Mouse (Mus musculus): Measurements from ENCODE around the gene Dip2b. TPM values are rescaled to one million over a fixed set of nuclear protein-coding genes. Genes with fewer than 3 reads are reported as not detected.

The Dip2b gene
- polyA plus RNA-seq, 1 experiment = 40.4 TPM

GRCm38 (mm10) chr15:100198983-100199745 lies 160.7 kb downstream of the Dip2b start:
- TF ChIP-seq POLR2A (IDR thresholded peaks at IDR 0.05; ENCODE audit: borderline replicate concordance, insufficient read depth, low read length) = no peak
- no peak for TF ChIP-seq CTCF (IDR thresholded peaks at IDR 0.05; ENCODE audit: borderline replicate concordance, insufficient read depth, low read depth, low read length)
- peak overlapping the region; percentile 92 for H3K27ac ChIP-seq (ENCODE audit: insufficient read depth, low read length)
- peaks cover 46% of the 10 kb centered on the region for H3K4me1 ChIP-seq (ENCODE audit: control insufficient read depth, insufficient read depth, low read length)
- 20% methylated on average over 11 of the region's 11 CpGs for WGBS
- no peaks in the 10 kb centered on the region for H3K27me3 ChIP-seq (ENCODE audit: control insufficient read depth, insufficient read depth, low read length)
- peak; percentile 86 to 89 for DNase-seq
- H3K4me3 ChIP-seq (replicated peaks; ENCODE audit: insufficient read depth, low read depth, low read length) = no peak overlapping the region

GRCm38 (mm10) chr15:100199790-100200189 lies 161.3 kb downstream of the Dip2b start:
- no peak overlapping the region for H3K4me3 ChIP-seq (replicated peaks; ENCODE audit: insufficient read depth, low read depth, low read length)
- H3K27ac ChIP-seq (ENCODE audit: insufficient read depth, low read length) = peak overlapping the region; percentile 92
- H3K4me1 ChIP-seq (ENCODE audit: control insufficient read depth, insufficient read depth, low read length) = peaks cover 46% of the 10 kb centered on the region
- TF ChIP-seq POLR2A (IDR thresholded peaks at IDR 0.05; ENCODE audit: borderline replicate concordance, insufficient read depth, low read length) (no peak), CTCF (IDR thresholded peaks at IDR 0.05; ENCODE audit: borderline replicate concordance, insufficient read depth, low read depth, low read length) (peak; percentile 20; the same call in 1 of the 2 replicates)
- 3% methylated on average over 3 of the region's 3 CpGs for WGBS
- H3K27me3 ChIP-seq (ENCODE audit: control insufficient read depth, insufficient read depth, low read length) = no peaks in the 10 kb centered on the region
- DNase-seq = peak; percentile 85 to 95

- H3K4me3 ChIP-seq (replicated peaks; ENCODE audit: insufficient read depth, low read depth, low read length) = no peak overlapping the region
- peaks cover 42% of the 10 kb centered on the region for H3K4me1 ChIP-seq (ENCODE audit: control insufficient read depth, insufficient read depth, low read length)
- H3K27ac ChIP-seq (ENCODE audit: insufficient read depth, low read length) = peak overlapping the region; percentile 61
- H3K27me3 ChIP-seq (ENCODE audit: control insufficient read depth, insufficient read depth, low read length) = no peaks in the 10 kb centered on the region
- TF ChIP-seq CTCF (IDR thresholded peaks at IDR 0.05; ENCODE audit: borderline replicate concordance, insufficient read depth, low read depth, low read length) = no peak
- 37% methylated on average over 3 of the region's 3 CpGs for WGBS
- DNase-seq = no peak
These were observed 163.3 kb downstream of the Dip2b start for GRCm38 (mm10) chr15:100201806-100202205.

DNA sequence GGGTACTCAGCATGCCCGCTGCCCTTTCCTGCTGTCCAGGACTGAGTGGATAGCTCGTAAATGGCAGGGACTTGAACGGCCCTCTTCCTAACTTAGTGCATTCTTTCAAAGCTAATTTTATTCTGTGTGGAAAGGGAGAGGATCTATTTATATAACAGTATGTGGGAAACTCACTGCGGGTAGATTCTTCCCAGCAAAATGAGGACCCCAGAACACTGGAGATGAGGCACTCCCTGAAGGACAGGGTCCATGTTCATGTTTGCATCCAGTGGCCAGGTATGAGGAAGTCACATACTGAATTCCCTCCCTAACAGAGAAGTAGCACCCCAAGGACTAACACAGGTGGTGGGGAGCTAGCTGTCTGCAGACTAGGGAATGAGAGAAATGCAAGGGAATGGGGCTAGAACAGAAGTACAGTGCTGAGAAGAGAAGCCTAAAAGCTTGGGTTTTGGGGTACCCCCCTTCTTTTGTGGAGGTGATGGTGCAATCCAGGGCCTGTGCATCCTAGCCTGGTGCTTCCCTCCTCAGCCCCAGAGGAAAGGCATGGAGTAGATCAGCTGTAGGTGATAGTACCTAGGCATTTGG lies 164.1 kb downstream of the Dip2b start:
- Histone ChIP-seq H3K27ac (ENCODE audit: insufficient read depth, low read length) (peak overlapping the region; percentile 61), H3K4me1 (ENCODE audit: control insufficient read depth, insufficient read depth, low read length) (peaks cover 42% of the 10 kb centered on the region), H3K4me3 (replicated peaks; ENCODE audit: insufficient read depth, low read depth, low read length) (no peak overlapping the region), H3K27me3 (ENCODE audit: control insufficient read depth, insufficient read depth, low read length) (no peaks in the 10 kb centered on the region)
- WGBS = 52% methylated on average over 4 of the region's 4 CpGs
- no peak for TF ChIP-seq CTCF (IDR thresholded peaks at IDR 0.05; ENCODE audit: borderline replicate concordance, insufficient read depth, low read depth, low read length)
- no peak for TF ChIP-seq POLR2A (IDR thresholded peaks at IDR 0.05; ENCODE audit: borderline replicate concordance, insufficient read depth, low read length)
- no peak for DNase-seq

- 100% methylated on average over 1 of the region's 1 CpGs for WGBS
- TF ChIP-seq CTCF (IDR thresholded peaks at IDR 0.05; ENCODE audit: borderline replicate concordance, insufficient read depth, low read depth, low read length) (no peak), POLR2A (IDR thresholded peaks at IDR 0.05; ENCODE audit: borderline replicate concordance, insufficient read depth, low read length) (no peak)
- no peak overlapping the region for H3K4me3 ChIP-seq (replicated peaks; ENCODE audit: insufficient read depth, low read depth, low read length)
- no peak overlapping the region for H3K27ac ChIP-seq (ENCODE audit: insufficient read depth, low read length)
- H3K4me1 ChIP-seq (ENCODE audit: control insufficient read depth, insufficient read depth, low read length) = peaks cover 26% of the 10 kb centered on the region
- no peak for DNase-seq
- H3K27me3 ChIP-seq (ENCODE audit: control insufficient read depth, insufficient read depth, low read length) = no peaks in the 10 kb centered on the region
These were observed 166.1 kb downstream of the Dip2b start for GRCm38 (mm10) chr15:100204574-100204973.

DNA sequence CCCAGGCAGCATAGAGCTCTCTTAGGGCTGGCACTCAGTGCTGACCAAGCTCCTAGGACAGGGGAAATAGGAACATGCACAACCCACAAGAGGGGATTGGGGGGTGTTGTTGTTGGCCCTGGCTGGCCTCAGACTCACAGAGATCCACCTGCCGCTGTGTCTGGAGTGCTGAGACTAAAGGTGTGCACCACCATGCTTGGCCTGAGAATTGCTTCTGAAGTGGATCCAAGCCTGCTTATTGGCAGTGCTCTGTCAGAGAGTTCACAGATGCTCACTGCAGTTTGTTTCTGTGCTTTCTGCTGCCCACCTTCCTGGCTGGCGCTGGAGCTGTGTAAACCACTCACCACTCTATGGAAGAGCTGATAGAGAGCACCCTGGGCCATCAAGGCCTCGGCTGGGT lies 171.5 kb downstream of the Dip2b start:
- WGBS = 21% methylated on average over 3 of the region's 3 CpGs
- Histone ChIP-seq H3K4me1 (ENCODE audit: control insufficient read depth, insufficient read depth, low read length) (peaks cover 9% of the 10 kb centered on the region), H3K27ac (ENCODE audit: insufficient read depth, low read length) (peak overlapping the region; percentile 33; the same call in 1 of the 2 replicates), H3K4me3 (replicated peaks; ENCODE audit: insufficient read depth, low read depth, low read length) (no peak overlapping the region), H3K27me3 (ENCODE audit: control insufficient read depth, insufficient read depth, low read length) (no peaks in the 10 kb centered on the region)
- TF ChIP-seq CTCF (IDR thresholded peaks at IDR 0.05; ENCODE audit: borderline replicate concordance, insufficient read depth, low read depth, low read length) (no peak), POLR2A (IDR thresholded peaks at IDR 0.05; ENCODE audit: borderline replicate concordance, insufficient read depth, low read length) (no peak)
- peak in 1 of 2 experiments; percentile 40 for DNase-seq

DNA sequence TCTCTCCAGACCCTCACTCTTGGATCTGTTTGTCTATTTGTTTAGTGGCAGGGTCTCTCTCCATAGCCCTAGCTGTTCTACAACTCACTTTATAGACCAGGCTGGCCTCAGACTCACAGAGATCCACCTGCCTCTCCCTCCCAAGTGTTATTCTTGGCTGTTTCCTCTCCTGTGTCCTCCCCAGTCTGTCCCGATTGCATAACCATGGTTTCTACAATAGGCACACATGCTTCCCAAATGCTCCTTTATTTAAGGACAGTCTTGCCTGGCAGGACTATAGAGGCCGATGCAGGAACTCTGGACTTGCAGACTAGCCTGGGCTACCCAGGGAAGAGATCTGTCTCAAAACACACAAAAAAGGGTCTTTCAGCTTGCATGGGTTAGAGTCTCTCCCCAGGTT lies 174.9 kb downstream of the Dip2b start:
- 18% methylated on average over 2 of the region's 2 CpGs for WGBS
- Histone ChIP-seq H3K4me3 (replicated peaks; ENCODE audit: insufficient read depth, low read depth, low read length) (no peak overlapping the region), H3K27me3 (ENCODE audit: control insufficient read depth, insufficient read depth, low read length) (no peaks in the 10 kb centered on the region), H3K27ac (ENCODE audit: insufficient read depth, low read length) (no peak overlapping the region), H3K4me1 (ENCODE audit: control insufficient read depth, insufficient read depth, low read length) (peaks cover 9% of the 10 kb centered on the region)
- TF ChIP-seq CTCF (IDR thresholded peaks at IDR 0.05; ENCODE audit: borderline replicate concordance, insufficient read depth, low read depth, low read length) = no peak
- no peak for TF ChIP-seq POLR2A (IDR thresholded peaks at IDR 0.05; ENCODE audit: borderline replicate concordance, insufficient read depth, low read length)
- DNase-seq = peak in 1 of 2 experiments; percentile 78

GRCm38 (mm10) chr15:100215092-100215491 lies 176.6 kb downstream of the Dip2b start:
- 94% methylated on average over 11 of the region's 11 CpGs for WGBS
- no peak for TF ChIP-seq POLR2A (IDR thresholded peaks at IDR 0.05; ENCODE audit: borderline replicate concordance, insufficient read depth, low read length)
- TF ChIP-seq CTCF (IDR thresholded peaks at IDR 0.05; ENCODE audit: borderline replicate concordance, insufficient read depth, low read depth, low read length) = no peak
- DNase-seq = no peak
- H3K4me3 ChIP-seq (replicated peaks; ENCODE audit: insufficient read depth, low read depth, low read length) = no peak overlapping the region
- no peak overlapping the region for H3K27ac ChIP-seq (ENCODE audit: insufficient read depth, low read length)
- no peaks in the 10 kb centered on the region for H3K27me3 ChIP-seq (ENCODE audit: control insufficient read depth, insufficient read depth, low read length)
- H3K4me1 ChIP-seq (ENCODE audit: control insufficient read depth, insufficient read depth, low read length) = peaks cover 7% of the 10 kb centered on the region
